Mouse (Mus musculus) heart, postnatal 0 days (tissue): ENCODE measurements at regions not wholly inside any gene's neighbourhood (a gene's known extent, or its start where the extent isn't known, plus 50 kb on each side); places are given as distances from the start of the nearest gene placed in this dataset.

Source experiments
- CTCF ChIP-seq: IDR thresholded peaks from 2 replicates; pipeline ENCODE4 v1.5.1; 2016; ENCODE audit warnings: antibody characterized with exemption, control low read depth, low read depth
- EP300 ChIP-seq: IDR thresholded peaks from 2 replicates; pipeline ENCODE4 v1.6.1; 2016; ENCODE audit warnings: antibody characterized with exemption, low read depth

- TF ChIP-seq EP300 (no peak), CTCF (no peak)
These were observed 391.1 kb upstream of the Gm10131 start for GRCm38 (mm10) chr8:34502606-34503162.
